10 mouse cellular contexts compared by ENCODE assay signal in genomic region chr7:80766072-80766471, GRCm38 (mm10). TPM values are rescaled to one million over a fixed set of nuclear protein-coding genes. Genes with fewer than 3 reads are reported as not detected.
A peak's percentile ranks its signal among the peaks of the same experiment; 100 is the strongest.
DNase-seq lines count a peak whose midpoint lies in the region; ATAC-seq and TF ChIP-seq lines count a peak whose summit lies in the region.
"Had no signal": no experiment of that assay in that cellular context is flagged by ENCODE, and none has a peak within 500 bp of the region (broad histone marks: within the 10 kb centered on the region; RNA-seq: fewer than 3 reads in every experiment).

No protein-coding gene starts in this region.

- no peak overlapping the region for H3K9ac ChIP-seq in liver, postnatal 0 days (replicated peaks)
- H3K9ac ChIP-seq in liver, embryonic 12.5 days, result no peak overlapping the region
- no peak overlapping the region for H3K9ac ChIP-seq in liver, embryonic 11.5 days (ENCODE audit: low read depth, low read length)

- no peak; the same call in 1 of the 2 replicates for TF ChIP-seq EP300 in liver, postnatal 0 days (IDR thresholded peaks at IDR 0.05; ENCODE audit: low read depth)

- 60% methylated on average over 3 of the region's 3 CpGs for WGBS in heart, embryonic 10.5 days
- 51% methylated on average over 3 of the region's 3 CpGs for WGBS in liver, postnatal 0 days (ENCODE audit: insufficient replicate concordance)
- 50% methylated on average over 3 of the region's 3 CpGs for WGBS in liver, embryonic 12.5 days (ENCODE audit: insufficient replicate concordance)
- 56% methylated on average over 3 of the region's 3 CpGs for WGBS in liver, embryonic 11.5 days

- peaks cover 29% of the 10 kb centered on the region for H3K4me1 ChIP-seq in heart, embryonic 10.5 days
- H3K4me1 ChIP-seq in liver, postnatal 0 days (ENCODE audit: insufficient read depth), result peaks cover 6% of the 10 kb centered on the region; the same call in 1 of the 2 replicates
- 0 out of 2 replicates have a peak, but pooled peaks cover 3% of the 10 kb centered on the region for H3K4me1 ChIP-seq in liver, embryonic 12.5 days
- no peaks in the 10 kb centered on the region for H3K4me1 ChIP-seq in liver, embryonic 11.5 days (replicated peaks; ENCODE audit: control insufficient read depth, insufficient read depth, low read length)

- intact Hi-C loops in heart, postnatal 25 days (cut with DNase I), result no loop called here
- intact Hi-C loops in heart, postnatal 36 days (cut with DNase I), result no loop called here

- TF ChIP-seq CTCF in liver, postnatal 0 days (IDR thresholded peaks at IDR 0.05; ENCODE audit: low read depth), result no peak

- no peak for DNase-seq in heart, embryonic 10.5 days (ENCODE audit: low spot score)
- no peak for DNase-seq in heart, postnatal 25 days (ENCODE audit: low spot score)
- DNase-seq in liver, postnatal 0 days, result no peak
- DNase-seq in naive thymus-derived CD4-positive, alpha-beta T cell, adult 2 months (ENCODE audit: low read depth), result peak; percentile 80
- DNase-seq in heart, postnatal 36 days, result no peak
- DNase-seq in liver, embryonic 11.5 days (ENCODE audit: low spot score), result no peak
- DNase-seq: gastrocnemius, postnatal 25 days; midbrain, embryonic 14.5 days had no signal

- no peaks in the 10 kb centered on the region for H3K27me3 ChIP-seq in heart, embryonic 10.5 days (ENCODE audit: insufficient read depth, poor library complexity, severe bottlenecking)
- no peaks in the 10 kb centered on the region for H3K27me3 ChIP-seq in liver, postnatal 0 days (ENCODE audit: insufficient read depth, low read length)
- no peaks in the 10 kb centered on the region for H3K27me3 ChIP-seq in liver, embryonic 12.5 days (replicated peaks)
- no peaks in the 10 kb centered on the region for H3K27me3 ChIP-seq in liver, embryonic 11.5 days (replicated peaks; ENCODE audit: control insufficient read depth, insufficient read depth, low read length)

- H3K27ac ChIP-seq in heart, embryonic 10.5 days, result 0 out of 2 replicates have a peak overlapping the region, but pooled peaks have one; percentile 13
- H3K27ac ChIP-seq in liver, postnatal 0 days (ENCODE audit: low read depth), result no peak overlapping the region
- H3K27ac ChIP-seq in liver, embryonic 12.5 days, result no peak overlapping the region
- H3K27ac ChIP-seq in liver, embryonic 11.5 days (ENCODE audit: low read depth, low read length), result no peak overlapping the region

- H3K4me2 ChIP-seq in liver, postnatal 0 days (ENCODE audit: low read depth, low read length), result no peak overlapping the region
- no peak overlapping the region for H3K4me2 ChIP-seq in liver, embryonic 12.5 days
- H3K4me2 ChIP-seq in liver, embryonic 11.5 days, result no peak overlapping the region

- no peak overlapping the region for H3K4me3 ChIP-seq in heart, embryonic 10.5 days
- H3K4me3 ChIP-seq in liver, postnatal 0 days (ENCODE audit: low read depth, low read length), result no peak overlapping the region
- no peak overlapping the region for H3K4me3 ChIP-seq in liver, embryonic 12.5 days
- H3K4me3 ChIP-seq in liver, embryonic 11.5 days (ENCODE audit: low read depth, low read length), result no peak overlapping the region

- peaks cover 40% of the 10 kb centered on the region for H3K36me3 ChIP-seq in heart, embryonic 10.5 days
- H3K36me3 ChIP-seq in liver, postnatal 0 days (replicated peaks; ENCODE audit: insufficient read depth, low read length), result peaks cover 36% of the 10 kb centered on the region
- peaks cover 8% of the 10 kb centered on the region for H3K36me3 ChIP-seq in liver, embryonic 12.5 days
- peaks cover 3% of the 10 kb centered on the region; the same call in 1 of the 2 replicates for H3K36me3 ChIP-seq in liver, embryonic 11.5 days (ENCODE audit: control insufficient read depth, insufficient read depth, low read length)

- ATAC-seq in liver, postnatal 0 days, result peak; percentile 21; the same call in 1 of the 2 replicates
- no peak for ATAC-seq in liver, embryonic 12.5 days
- ATAC-seq in activated CD4-positive, CD25-positive, alpha-beta regulatory T cell, adult 4 months, result peak; percentile 91
- ATAC-seq in liver, embryonic 11.5 days (replicated peaks; ENCODE audit: low FRiP score), result no peak

- no peaks in the 10 kb centered on the region for H3K9me3 ChIP-seq in heart, embryonic 10.5 days
- H3K9me3 ChIP-seq in liver, postnatal 0 days (ENCODE audit: low read length), result no peaks in the 10 kb centered on the region
- no peaks in the 10 kb centered on the region for H3K9me3 ChIP-seq in liver, embryonic 12.5 days (replicated peaks)
- H3K9me3 ChIP-seq in liver, embryonic 11.5 days (ENCODE audit: control insufficient read depth, low read length), result no peaks in the 10 kb centered on the region

RNA-seq across cellular contexts. Expression of gene Iqgap1, which starts 59.7 kb away (rescaled TPM):
- 37.7 and 39.5 TPM in 2 replicates for polyA plus RNA-seq in heart, embryonic 10.5 days (2016; fragmentation: Nextera tagmentation; extraction: Ambion mirVana)
- 10 to 100 TPM; 39.8 to 46.7 TPM for total RNA-seq in heart, postnatal 25 days (2021)
- 10.8 and 13.6 TPM in 2 replicates for polyA plus RNA-seq in liver, postnatal 0 days (2015; fragmentation: Nextera tagmentation; extraction: Ambion mirVana)
- 19.4 and 19.9 TPM in 2 replicates for polyA plus RNA-seq in liver, embryonic 12.5 days (2016; fragmentation: Nextera tagmentation; extraction: Ambion mirVana)
- 100 to 1,000 TPM; 203 to 267 TPM for polyA plus RNA-seq in activated CD4-positive, CD25-positive, alpha-beta regulatory T cell, adult 4 months (2017; shearing (Covaris generic))
- total RNA-seq in heart, postnatal 36 days (2021), result 10 to 100 TPM; 40.5 to 43.2 TPM
- polyA plus RNA-seq in liver, embryonic 11.5 days (2014; fragmentation: Nextera tagmentation; extraction: Ambion mirVana), result 28.2 and 30.6 TPM in 2 replicates

Comparison
In these comparisons a context has a peak if more than half of its experiments do, and no peak if none do; other contexts are left out.
1. ATAC-seq: peak in liver, postnatal 0 days (single experiment) and activated CD4-positive, CD25-positive, alpha-beta regulatory T cell, adult 4 months (single experiment); none in liver, embryonic 12.5 days (single experiment) and liver, embryonic 11.5 days (single experiment).